Mouse (Mus musculus) hindbrain, embryonic 10.5 days (tissue): ENCODE measurements around the gene Mag. TPM values are rescaled to one million over a fixed set of nuclear protein-coding genes. Genes with fewer than 3 reads are reported as not detected.

Experiments
- DNase-seq: peaks from one replicate; pipeline ENCODE4 v3.0.0-alpha.2; 2017; ENCODE audit warnings: low spot score
- H3K27ac ChIP-seq: fragments of 300-500 bp; sonication (generic); 2 replicates; pipeline ENCODE4 v1.5.1; 2016; ENCODE audit warnings: mild to moderate bottlenecking, moderate library complexity
- H3K27me3 ChIP-seq: fragments of 300-500 bp; sonication (generic); 2 replicates; pipeline ENCODE4 v1.6.1; 2016; ENCODE audit warnings: mild to moderate bottlenecking; ENCODE audit not compliant: poor library complexity, insufficient read depth, severe bottlenecking
- H3K36me3 ChIP-seq: fragments of 300-500 bp; sonication (generic); 2 replicates; pipeline ENCODE4 v1.6.1; 2016; ENCODE audit warnings: mild to moderate bottlenecking, moderate library complexity
- H3K4me1 ChIP-seq: fragments of 300-500 bp; sonication (generic); replicated peaks from 2 replicates; pipeline ENCODE4 v1.6.1; 2016; ENCODE audit warnings: mild to moderate bottlenecking
- H3K4me3 ChIP-seq: fragments of 300-500 bp; sonication (generic); 2 replicates; pipeline ENCODE4 v1.5.1; 2016; ENCODE audit warnings: mild to moderate bottlenecking, moderate library complexity
- H3K9me3 ChIP-seq: fragments of 300-500 bp; sonication (generic); 2 replicates; pipeline ENCODE4 v1.6.1; 2016; ENCODE audit warnings: mild to moderate bottlenecking, moderate library complexity
- WGBS: fragments of 180-500 bp; shearing (Covaris S2); methylation state at CpG from one replicate; pipeline ENCODE4 v1.1.7; 2016; 5-methylcytosine and 5-hydroxymethylcytosine counted together
- polyA plus RNA-seq: library from polyadenylated mRNA; unstranded; fragments of >200 nt; fragmentation: Nextera tagmentation; extraction: Ambion mirVana; gene quantifications from 2 replicates; pipeline ENCODE4 v1.2.1, GENCODE M21; 2016

The Mag gene
- polyA plus RNA-seq, result 0.61 and 0.67 TPM in 2 replicates

GRCm38 (mm10) chr7:30914732-30915131, at the start of gene Mag:
Gene Mag, minus strand, starts transcription at chr7:30914873.
- 77% methylated on average over 8 of the region's 8 CpGs for WGBS
- Histone ChIP-seq H3K9me3 (no peaks in the 10 kb centered on the region), H3K27ac (no peak within 1 kb of the TSS), H3K27me3 (no peaks in the 10 kb centered on the region; the same call in 1 of the 2 replicates), H3K4me3 (no peak within 1 kb of the TSS), H3K4me1 (peaks cover 7% of the 10 kb centered on the region), H3K36me3 (no peaks in the 10 kb centered on the region)
- DNase-seq, result no peak

GRCm38 (mm10) chr7:30964366-30964765, 49.7 kb upstream of the Mag start:
- H3K9me3 ChIP-seq, result no peaks in the 10 kb centered on the region
- WGBS, result 88% methylated on average over 7 of the region's 7 CpGs
- 0 out of 2 replicates have a peak, but pooled peaks cover 4% of the 10 kb centered on the region for H3K4me1 ChIP-seq
- no peaks in the 10 kb centered on the region for H3K27me3 ChIP-seq
- peaks cover 42% of the 10 kb centered on the region for H3K36me3 ChIP-seq
- no peak overlapping the region for H3K4me3 ChIP-seq
- no peak overlapping the region for H3K27ac ChIP-seq
- DNase-seq, result no peak

DNA sequence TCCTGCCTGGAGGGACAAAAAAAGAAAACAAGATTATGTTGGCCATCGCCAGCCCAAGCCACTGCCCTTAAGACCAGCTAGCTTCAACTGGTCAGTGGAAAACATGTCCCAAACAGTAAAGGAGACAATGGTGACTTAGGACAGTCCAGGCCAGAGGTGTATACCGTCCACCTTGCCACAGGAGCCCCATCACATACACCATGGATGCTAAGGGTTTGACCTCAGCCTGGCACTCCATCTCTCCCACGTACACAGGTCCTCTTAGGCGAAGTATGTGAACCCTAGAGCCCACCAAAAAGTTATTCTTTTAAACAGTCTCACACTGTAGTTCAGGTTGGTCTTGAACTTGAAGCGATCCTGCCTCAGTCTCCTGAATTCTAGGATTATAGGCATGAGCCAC, 48.2 kb upstream of the Mag start:
- peaks cover 45% of the 10 kb centered on the region for H3K36me3 ChIP-seq
- 91% methylated on average over 5 of the region's 5 CpGs for WGBS
- no peaks in the 10 kb centered on the region for H3K27me3 ChIP-seq
- H3K4me1 ChIP-seq, result peaks cover 17% of the 10 kb centered on the region
- H3K27ac ChIP-seq, result no peak overlapping the region
- no peaks in the 10 kb centered on the region for H3K9me3 ChIP-seq
- H3K4me3 ChIP-seq, result no peak overlapping the region
- no peak for DNase-seq

- H3K4me1 ChIP-seq, result peaks cover 24% of the 10 kb centered on the region
- WGBS, result 90% methylated on average over 6 of the region's 6 CpGs
- H3K27me3 ChIP-seq, result no peaks in the 10 kb centered on the region
- H3K9me3 ChIP-seq, result no peaks in the 10 kb centered on the region
- no peak for DNase-seq
- no peak overlapping the region for H3K27ac ChIP-seq
- H3K4me3 ChIP-seq, result no peak overlapping the region
- H3K36me3 ChIP-seq, result peaks cover 45% of the 10 kb centered on the region
These were observed 45.2 kb upstream of the Mag start for GRCm38 (mm10) chr7:30959786-30960349.

GRCm38 (mm10) chr7:30958866-30959487, 44.3 kb upstream of the Mag start:
- 95% methylated on average over 9 of the region's 9 CpGs for WGBS
- Histone ChIP-seq H3K27me3 (no peaks in the 10 kb centered on the region), H3K4me1 (peaks cover 25% of the 10 kb centered on the region), H3K4me3 (no peak overlapping the region), H3K9me3 (no peaks in the 10 kb centered on the region), H3K36me3 (peaks cover 54% of the 10 kb centered on the region), H3K27ac (peak overlapping the region; percentile 99)
- no peak for DNase-seq

DNA sequence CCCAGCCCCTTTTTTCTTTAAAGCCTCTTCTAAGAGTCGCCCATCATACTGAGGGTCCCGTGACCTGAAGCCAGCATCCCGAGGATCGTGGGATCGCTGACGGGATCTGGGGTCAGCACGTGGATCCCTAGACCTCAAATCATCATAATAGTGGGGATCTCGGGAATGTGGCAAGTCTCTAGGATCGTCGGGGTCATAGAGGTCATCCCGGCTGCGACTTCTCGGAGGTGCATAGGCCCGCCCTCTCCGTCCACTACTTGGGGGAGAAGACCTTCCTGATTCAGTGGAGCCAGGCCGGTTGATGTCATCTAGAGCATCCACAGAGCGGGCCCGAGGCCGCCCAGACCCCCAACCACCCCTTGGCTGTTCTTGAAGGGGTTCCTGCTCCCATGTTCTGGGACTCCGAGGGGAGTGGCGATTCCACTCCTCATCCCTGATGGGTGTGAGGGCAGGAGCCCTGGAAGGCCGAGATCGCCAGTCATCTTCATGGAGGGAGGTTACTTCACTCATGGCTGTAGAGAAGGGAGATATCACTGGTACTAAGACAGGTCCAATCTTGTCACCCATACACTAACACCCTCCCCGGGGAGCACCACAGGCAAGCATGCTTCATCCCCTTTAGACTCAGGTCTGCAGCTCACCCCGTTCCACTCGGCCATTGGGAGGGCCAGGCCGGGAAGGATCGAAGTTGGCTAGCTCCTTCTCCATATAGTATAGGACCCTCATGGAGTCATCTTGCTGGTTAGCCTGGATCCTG, 43.6 kb upstream of the Mag start:
- H3K36me3 ChIP-seq, result peaks cover 61% of the 10 kb centered on the region
- H3K4me3 ChIP-seq, result peak overlapping the region; percentile 93
- 71% methylated on average over 28 of the region's 28 CpGs for WGBS
- peaks cover 25% of the 10 kb centered on the region for H3K4me1 ChIP-seq
- H3K27ac ChIP-seq, result peak overlapping the region; percentile 99
- no peaks in the 10 kb centered on the region for H3K9me3 ChIP-seq
- no peaks in the 10 kb centered on the region for H3K27me3 ChIP-seq
- no peak for DNase-seq

DNA sequence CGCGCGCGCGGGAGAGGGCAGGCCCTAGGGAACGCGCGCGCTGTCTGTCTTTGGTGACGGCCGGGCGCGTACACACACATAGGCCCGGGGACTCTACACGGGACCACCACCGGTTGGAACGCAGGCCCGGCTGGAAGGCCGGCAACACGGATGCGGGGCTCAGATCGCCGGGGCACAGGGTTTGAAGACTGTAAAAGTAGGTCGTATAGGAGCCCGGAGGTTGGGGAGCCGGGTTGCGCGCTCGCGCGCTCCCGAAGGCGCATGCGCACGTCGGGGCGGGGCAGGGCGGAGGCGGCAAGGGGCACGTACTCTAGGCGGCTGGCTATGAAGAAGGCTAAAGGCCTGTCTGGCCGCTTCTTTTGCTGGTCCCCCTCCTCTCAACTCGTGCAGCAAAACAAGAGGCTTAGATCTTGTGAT, 42.7 kb upstream of the Mag start:
- Histone ChIP-seq H3K27ac (peak overlapping the region; percentile 99), H3K36me3 (peaks cover 66% of the 10 kb centered on the region), H3K9me3 (no peaks in the 10 kb centered on the region), H3K4me3 (peak overlapping the region; percentile 93), H3K4me1 (peaks cover 25% of the 10 kb centered on the region), H3K27me3 (no peaks in the 10 kb centered on the region)
- WGBS, result under 1% methylated on average over 43 of the region's 43 CpGs
- peak; percentile 91 for DNase-seq

- peak within 1 kb of the TSS; percentile 93 for H3K4me3 ChIP-seq
- peak within 1 kb of the TSS; percentile 99 for H3K27ac ChIP-seq
- no peaks in the 10 kb centered on the region for H3K27me3 ChIP-seq
- under 1% methylated on average over 63 of the region's 82 CpGs for WGBS
- H3K36me3 ChIP-seq, result peaks cover 68% of the 10 kb centered on the region
- peak; percentile 85 for DNase-seq
- no peaks in the 10 kb centered on the region for H3K9me3 ChIP-seq
- H3K4me1 ChIP-seq, result peaks cover 25% of the 10 kb centered on the region
These were observed 42.2 kb upstream of the Mag start, which contains the start of gene Usf2 for GRCm38 (mm10) chr7:30956756-30957366. Gene Usf2, minus strand, starts transcription at chr7:30956803.

GRCm38 (mm10) chr7:30956357-30956751, 41.7 kb upstream of the Mag start:
- Histone ChIP-seq H3K9me3 (no peaks in the 10 kb centered on the region), H3K27me3 (no peaks in the 10 kb centered on the region), H3K27ac (peak overlapping the region; percentile 99), H3K36me3 (peaks cover 71% of the 10 kb centered on the region), H3K4me1 (peaks cover 25% of the 10 kb centered on the region), H3K4me3 (peak overlapping the region; percentile 93)
- no peak for DNase-seq
- WGBS, result under 1% methylated on average over 45 of the region's 49 CpGs

DNA sequence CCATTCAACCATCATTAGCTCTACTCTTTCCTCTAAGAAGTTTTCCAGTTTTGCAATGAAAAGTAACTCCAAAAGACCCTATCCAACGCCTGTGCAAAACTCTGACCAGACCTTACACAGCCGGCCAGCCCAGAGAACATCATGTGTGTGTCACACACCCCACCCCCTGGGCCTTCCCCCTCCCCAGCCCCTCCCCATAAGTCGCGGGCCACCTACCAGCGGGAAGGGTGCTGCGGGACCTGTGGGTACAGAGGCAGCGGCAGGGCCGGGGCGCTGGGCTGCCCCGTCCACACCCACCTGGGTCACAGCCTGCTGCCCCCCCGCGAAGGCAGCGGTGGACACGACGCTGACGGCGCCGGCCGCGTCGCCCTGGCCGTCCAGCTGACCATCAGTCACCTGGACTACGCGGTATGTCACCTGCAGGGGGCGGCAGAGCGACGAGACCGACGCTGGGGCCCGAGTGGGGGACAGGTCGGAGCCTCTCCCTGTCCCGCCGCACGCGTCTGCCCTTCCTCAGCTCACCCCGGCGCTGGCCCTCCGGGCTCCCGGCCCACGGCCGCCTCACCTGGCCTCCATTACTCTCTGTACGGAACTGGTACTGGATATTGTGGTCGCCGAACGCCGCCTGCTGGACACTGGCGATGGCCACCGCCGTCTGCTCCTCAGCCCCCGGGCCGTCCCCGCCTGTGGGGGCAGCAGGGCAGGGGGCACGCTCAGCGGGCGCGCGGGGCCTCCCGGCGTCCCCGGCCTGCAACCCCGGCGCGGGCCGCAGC, 41.1 kb upstream of the Mag start:
- Histone ChIP-seq H3K9me3 (no peaks in the 10 kb centered on the region), H3K27ac (peak overlapping the region; percentile 99), H3K27me3 (no peaks in the 10 kb centered on the region), H3K36me3 (peaks cover 71% of the 10 kb centered on the region), H3K4me1 (peaks cover 25% of the 10 kb centered on the region), H3K4me3 (peak overlapping the region; percentile 93)
- WGBS, result under 1% methylated on average over 64 of the region's 64 CpGs
- peak; percentile 89 for DNase-seq

DNA sequence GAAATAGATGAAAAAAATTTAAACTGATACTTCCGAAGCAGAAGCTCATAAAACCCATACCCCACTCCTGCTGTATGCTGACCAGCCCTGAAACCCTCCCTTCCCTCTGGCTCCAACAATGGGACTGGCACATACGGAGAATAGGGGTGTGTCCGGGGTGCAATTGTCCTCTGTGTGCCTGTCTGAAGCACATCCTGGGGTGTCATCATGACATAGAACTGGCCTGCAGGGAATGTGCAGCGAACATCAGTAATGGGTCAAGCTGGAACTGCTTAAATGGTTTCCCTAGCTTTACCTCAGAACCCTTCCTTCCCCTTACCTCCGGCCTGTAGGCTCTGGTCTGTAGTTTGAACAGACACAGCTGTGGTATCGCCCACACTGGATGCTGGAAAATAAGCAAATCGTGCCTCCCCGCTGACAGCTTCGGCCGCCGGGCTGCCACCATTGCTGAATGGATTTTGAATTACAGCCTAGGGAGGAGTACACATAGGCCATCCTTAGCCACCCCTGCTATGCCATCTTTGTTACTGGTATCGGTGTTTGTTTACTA, 40.4 kb upstream of the Mag start:
- H3K36me3 ChIP-seq, result peaks cover 75% of the 10 kb centered on the region
- no peak for DNase-seq
- no peaks in the 10 kb centered on the region for H3K9me3 ChIP-seq
- no peaks in the 10 kb centered on the region for H3K27me3 ChIP-seq
- whole genome bisulfite sequencing, result 89% methylated on average over 12 of the region's 12 CpGs
- H3K4me1 ChIP-seq, result peaks cover 25% of the 10 kb centered on the region
- peak overlapping the region; percentile 93 for H3K4me3 ChIP-seq
- H3K27ac ChIP-seq, result peak overlapping the region; percentile 99

DNA sequence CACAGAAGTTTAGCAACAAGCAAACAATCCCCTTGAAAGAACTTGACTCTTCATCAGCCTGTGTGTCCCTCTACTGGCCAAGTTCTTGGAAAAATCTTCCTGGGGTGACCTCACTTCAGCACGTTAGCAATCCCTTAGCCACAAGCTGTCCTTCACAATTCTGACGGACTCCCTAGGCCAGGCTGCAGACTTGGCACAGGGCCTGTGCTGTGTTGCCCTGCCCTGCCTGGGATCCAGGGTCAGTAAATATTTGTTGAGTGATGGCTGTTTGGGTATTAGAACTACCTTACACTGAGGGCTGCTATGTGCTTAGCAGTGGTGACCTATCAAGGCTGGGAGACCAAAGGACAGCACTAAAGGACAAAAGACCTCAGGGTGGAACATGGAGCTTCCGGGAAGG, 39.4 kb upstream of the Mag start:
- DNase-seq, result no peak
- H3K36me3 ChIP-seq, result peaks cover 74% of the 10 kb centered on the region
- H3K27ac ChIP-seq, result no peak overlapping the region
- H3K9me3 ChIP-seq, result no peaks in the 10 kb centered on the region
- H3K27me3 ChIP-seq, result no peaks in the 10 kb centered on the region
- H3K4me3 ChIP-seq, result no peak overlapping the region
- peaks cover 24% of the 10 kb centered on the region for H3K4me1 ChIP-seq
- WGBS, result 86% methylated on average over 3 of the region's 3 CpGs
